Mouse (Mus musculus): ENCODE data around the gene Slc9a6.

Slc9a6 gene

DNA sequence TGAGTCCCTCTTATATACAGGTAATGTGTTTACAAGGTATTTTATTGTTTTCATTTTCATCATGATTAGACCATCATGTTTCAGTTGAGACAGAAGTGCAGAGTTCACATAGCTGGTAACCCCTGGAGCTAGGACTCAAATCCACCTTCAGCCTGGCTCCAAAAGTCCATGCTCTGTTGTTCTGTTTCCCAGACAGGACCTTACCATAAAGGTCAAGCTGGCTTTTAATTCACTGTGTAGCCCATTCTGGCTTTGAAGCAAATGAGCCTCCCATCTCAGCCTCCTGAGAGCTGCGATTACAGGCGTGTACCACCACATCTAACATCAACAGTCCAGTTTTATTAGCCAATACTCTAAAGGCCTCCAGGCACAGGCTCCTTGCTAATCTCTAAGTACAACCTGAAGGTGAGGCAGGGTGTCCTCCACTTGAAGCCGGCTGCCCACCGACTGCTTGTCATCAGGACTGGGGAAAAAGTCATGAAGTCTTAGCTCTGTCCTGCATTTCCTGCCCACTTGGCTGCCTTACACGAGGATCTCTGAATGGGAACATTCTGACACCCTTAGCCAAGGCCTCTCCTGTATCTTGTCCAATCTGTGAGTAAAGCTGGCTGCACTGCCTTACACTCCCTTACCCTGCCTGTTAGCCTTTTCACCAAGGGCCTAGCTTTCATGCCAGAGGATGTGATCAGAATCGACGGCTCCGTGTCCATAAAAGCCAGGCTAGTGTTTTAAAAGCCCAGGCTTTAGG is 55.8 kb downstream of the Slc9a6 start:
- no peak for DNase-seq (ENCODE audit: extremely low spot score, low read depth, low spot score)

DNA sequence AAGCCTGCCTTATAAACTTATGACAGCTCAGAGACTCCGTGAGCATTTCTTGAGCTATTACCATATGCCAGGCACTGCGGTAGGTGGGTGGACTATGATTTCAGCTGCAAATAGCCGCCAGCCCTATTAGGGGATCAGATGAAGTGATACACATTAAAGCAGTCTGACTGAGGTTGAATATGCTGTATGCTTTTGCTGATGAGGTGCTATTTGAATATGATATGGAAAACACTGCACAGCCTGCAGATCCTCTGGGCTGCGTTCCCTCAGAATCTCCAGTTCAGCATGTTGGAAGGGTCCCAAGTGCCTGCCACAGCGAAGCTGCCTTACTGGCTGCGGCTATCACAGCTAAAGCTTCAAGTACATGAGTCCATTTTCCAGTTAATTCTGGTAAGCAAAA is 57.7 kb downstream of the Slc9a6 start:
- no peak for DNase-seq (ENCODE audit: extremely low spot score, low read depth, low spot score)

DNA sequence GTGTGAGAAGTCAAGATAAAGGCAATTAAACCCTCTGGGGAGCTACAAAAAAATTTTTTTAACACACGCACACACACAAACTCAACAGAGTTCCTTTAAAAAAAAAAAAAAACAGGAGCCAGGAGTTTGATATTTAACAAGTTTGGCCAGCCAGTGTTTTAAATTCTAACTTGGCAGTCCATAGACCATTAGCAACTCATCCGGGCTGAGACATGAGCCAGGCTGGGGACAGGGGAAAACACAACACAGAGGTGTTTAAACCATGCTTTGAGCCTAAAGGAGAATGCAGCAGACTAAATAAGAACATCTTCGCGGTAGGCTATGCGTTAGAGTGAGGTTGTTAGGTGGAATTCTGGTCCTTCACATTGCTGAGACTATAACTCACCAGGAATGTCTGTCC is 58.5 kb downstream of the Slc9a6 start:
- no peak for DNase-seq (ENCODE audit: extremely low spot score, low read depth, low spot score)

DNA sequence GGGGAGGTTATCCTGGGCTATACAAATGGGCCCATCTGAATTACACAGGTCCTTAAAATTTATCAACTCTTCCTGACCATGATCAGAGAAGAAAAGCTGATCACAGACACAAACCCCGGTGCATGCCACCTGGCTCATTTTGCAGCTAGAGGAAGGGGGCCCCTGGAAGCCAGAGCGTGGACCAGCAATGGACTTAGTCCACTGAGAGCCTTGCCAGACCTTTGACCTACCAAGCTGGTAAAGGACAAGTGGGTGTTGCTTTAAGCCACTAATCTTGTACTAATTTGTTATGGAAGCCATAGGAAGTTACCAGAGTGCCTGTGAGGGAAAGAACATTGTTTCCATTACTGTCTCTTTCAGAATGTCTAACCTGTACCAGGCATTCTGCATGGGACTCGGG is 58.9 kb downstream of the Slc9a6 start:
- DNase-seq (ENCODE audit: extremely low spot score, low read depth, low spot score): no peak

DNA sequence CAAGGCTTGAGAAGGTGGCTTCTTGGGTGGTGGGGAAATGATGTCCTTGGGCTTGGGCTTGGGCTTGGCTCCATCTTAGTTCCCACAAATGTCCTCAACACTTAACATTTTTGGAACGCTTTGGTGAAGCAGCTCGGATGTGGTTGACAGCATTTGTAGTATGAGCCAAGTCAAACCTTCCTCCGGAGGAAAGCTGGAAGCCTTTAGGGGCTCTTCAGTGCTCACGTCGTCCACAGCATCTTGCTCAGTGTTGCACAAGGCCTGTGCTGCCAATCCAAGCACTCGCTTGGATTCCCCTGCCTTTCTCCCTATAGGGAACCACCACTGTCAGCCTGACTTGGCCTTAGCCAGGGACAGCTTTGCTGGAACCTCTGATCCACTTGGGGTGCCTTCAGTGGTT is 66.0 kb downstream of the Slc9a6 start:
- DNase-seq (ENCODE audit: extremely low spot score, low read depth, low spot score): no peak

DNA sequence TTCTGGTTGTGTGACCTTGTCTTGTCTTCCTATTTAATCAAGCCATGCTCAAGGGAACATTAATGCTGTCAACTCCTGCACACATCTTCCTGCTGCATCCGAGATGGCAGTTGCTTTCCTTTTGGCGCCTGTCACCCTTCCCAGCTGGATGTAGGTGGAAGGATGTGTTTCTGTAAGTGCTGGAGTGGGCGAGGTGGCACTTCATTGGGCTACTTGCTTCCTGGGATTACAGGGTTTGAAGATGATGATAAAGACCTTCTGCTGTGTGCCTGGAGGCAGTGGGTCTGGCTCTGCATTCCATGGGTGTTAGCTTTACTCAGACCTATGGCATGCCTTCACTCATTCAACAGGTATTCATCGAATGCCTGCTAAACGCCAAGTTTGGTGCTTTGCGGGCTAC is 68.2 kb downstream of the Slc9a6 start:
- no peak for DNase-seq (ENCODE audit: extremely low spot score, low read depth, low spot score)

DNA sequence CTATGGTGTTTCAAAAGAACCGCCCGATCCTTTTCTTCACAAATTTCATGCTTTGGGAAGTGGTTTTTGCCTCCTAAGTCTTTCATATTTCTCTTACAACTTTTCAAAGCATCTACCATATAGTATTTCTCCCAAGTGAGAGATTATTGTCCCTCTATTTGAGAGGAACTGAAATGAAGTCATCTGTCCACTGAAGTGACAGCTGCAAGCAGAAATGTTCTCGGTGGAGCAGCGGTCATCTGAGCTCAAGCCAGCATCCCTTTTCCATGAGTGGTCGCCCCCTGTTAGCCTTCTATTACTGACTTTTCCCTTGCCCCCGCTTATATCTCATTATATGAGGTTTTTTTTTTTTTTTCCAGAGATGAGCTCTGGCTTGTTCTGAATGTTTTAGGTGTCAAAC is 69.5 kb downstream of the Slc9a6 start:
- DNase-seq (ENCODE audit: extremely low spot score, low read depth, low spot score): no peak

DNA sequence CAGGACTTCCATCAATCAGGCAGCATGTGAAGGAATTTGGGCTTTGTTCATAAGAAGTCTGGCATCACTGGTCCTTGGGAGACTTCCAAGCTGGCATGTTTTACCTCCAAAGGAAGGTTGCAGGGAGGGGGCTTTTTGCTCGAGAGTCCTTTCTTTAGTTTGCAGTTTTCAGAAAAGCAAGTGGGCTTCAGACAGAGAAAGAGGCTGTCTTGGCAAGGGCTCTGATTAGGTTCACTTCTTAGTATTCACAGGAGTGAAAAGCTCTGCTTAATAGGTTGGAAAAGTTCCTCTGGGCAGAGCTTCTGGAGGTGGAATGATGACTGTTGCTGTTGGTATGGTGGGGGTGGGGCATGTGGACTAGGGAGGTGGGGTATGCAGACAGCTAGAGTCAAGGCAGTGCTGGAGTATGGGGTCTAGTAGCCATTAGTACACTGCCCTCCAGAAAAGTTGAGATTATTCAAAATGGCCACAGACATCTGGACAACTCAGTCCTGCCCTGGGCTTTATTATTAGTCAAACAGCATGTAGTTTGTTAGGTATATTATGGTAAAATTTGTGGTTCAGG is 72.7 kb downstream of the Slc9a6 start:
- no peak for DNase-seq (ENCODE audit: extremely low spot score, low read depth, low spot score)

DNA sequence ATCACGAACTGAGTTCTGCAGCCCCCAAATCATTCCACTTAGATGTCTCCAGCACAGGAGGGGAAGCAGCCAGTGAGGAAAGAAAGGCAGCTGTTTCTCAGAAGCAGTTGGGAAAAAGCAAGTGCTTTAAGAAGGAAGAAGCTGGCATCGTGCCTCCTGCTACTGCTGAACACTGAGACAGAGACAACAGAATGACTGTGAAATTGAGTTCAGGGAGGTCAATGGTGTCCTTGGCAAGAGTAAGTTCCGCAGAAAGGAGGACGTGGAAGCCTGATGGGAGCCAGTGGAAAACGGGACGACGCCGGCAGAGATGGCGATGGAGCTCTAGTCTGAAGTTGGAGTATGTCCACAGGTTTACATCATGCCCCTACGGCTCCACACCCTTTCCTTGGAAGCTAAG is 74.0 kb downstream of the Slc9a6 start:
- DNase-seq (ENCODE audit: extremely low spot score, low read depth, low spot score): no peak

DNA sequence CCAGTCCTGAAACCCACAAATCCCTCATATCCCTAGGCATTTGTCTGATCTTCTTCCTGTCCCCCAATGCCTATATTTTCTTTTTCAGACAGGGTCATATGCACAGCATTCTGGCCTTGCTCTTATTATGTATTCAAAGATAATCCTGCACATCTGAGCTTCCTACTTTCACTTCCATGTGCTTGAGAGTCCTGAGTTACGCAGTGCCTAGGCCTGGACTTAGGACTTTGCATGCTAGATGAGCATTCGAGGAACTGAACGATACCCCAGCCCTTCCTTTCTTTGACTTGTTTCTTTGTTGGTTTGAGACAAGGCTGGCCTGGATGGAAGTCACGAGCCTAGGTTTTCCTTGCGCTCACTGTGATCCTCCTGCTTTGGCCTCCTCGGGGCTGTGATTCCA is 83.0 kb downstream of the Slc9a6 start:
- DNase-seq (ENCODE audit: extremely low spot score, low read depth, low spot score): no peak

DNA sequence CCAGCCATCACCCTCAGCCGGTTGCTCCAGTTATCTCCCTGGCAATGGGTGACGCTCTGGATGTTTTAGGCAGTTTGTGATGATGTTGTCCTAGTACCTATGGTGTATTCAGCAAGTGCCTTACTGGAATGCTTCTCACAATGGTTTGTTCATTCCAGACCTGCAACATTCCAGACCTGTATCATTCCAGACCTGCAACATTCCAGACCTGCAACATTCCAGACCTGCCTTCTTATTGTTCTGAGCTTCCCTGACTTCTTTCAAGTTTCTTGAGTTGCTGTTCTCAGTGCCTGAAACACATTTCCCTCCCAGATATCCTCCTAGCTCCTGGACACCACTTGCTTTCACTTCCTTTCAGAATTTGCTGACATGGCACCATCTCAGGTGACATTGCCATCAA is 85.0 kb downstream of the Slc9a6 start:
- no peak for DNase-seq (ENCODE audit: extremely low spot score, low read depth, low spot score)

DNA sequence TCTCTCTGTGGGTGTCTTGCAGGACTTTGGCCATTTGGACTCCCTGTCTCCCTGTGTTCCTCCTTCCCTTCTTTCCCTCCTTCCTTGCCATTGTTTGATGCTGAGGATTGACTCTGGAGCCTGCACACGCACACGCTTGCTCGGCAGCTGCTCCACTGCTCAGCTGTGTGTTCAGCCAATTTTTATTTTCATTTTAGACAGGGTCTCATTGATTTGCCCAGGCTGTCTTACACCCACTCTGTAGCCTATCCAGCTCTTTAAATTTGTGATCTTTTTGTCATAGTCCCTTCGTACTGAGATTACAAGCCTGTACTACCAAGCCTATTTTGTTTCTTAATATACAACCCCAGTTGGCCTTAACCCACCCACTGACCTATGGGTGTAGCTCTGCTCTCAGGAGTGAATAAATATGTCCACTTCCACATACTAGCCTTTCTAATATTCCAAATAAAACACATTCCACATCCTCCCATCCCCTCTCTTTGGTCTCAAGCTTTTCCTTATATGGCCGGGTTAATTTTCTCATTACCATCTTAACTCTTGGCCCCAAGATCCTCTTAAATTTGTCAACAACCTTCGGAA is 87.7 kb downstream of the Slc9a6 start:
- DNase-seq (ENCODE audit: extremely low spot score, low read depth, low spot score): no peak

DNA sequence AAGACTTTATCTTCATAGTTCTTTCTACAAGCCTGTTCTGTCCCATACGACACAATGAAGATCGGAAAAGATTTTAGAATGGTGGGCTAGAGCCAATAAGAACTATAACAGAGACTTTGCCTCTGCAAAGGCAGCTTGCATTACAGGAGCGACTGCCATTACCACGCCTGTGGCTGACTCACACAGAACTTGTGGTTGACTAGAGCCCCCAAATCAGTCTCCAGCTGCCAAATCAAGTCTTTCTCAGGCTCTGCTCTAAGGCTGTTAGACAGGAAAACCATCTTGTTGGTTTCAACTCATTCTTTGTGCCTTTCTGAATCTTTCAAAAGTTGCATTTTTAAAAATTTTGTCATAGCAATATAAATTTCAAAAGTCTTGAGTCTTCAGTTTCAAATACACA is 88.3 kb downstream of the Slc9a6 start:
- no peak for DNase-seq (ENCODE audit: extremely low spot score, low read depth, low spot score)

DNA sequence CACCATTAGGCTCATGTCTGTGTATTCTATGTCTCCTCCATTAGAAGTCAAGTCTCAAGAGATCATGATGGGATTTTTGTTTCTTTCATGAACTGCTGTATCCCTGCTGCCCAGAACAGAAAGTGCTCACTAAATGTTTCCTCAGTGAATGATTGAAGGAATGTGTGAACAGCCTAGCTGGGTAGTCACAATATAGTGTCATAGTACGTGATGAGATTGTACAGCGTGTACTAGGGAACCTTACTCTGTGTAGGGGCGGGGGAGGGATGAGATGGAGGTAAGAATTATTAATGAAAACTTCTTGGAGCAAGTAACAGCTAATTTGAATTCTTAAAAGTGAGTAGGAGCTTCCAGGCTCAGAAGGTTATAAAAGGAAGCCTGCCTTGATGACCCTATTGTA is 91.7 kb downstream of the Slc9a6 start:
- DNase-seq (ENCODE audit: extremely low spot score, low read depth, low spot score): no peak

DNA sequence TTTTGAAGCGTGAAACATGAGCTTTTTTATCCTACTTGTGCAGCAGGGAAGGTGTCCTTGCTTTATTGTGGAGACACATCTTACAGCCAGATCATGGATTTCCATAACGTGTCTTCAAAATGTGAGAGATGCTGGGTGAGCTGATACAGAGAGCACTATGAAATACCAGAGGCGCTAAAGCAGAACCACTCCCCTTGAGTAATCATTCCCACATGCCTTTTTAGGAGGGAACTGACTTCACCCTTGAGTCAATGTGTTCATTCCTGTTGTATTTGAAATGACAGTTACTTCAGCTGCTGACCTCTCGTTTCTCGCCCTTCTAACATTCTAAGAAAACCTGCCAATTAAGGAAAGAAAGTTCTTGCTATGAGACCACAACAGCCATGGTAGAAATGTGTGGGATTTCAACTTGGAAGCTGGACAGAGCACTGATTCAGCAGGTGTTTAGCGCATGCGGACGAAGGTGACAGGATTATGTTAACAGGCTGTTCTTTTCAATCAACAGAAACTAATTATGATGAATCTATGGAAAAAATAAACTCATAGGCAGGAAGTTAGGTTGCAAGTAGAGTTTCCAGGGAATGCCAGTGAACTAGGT is 94.5 kb downstream of the Slc9a6 start:
- no peak for DNase-seq (ENCODE audit: extremely low spot score, low read depth, low spot score)

DNA sequence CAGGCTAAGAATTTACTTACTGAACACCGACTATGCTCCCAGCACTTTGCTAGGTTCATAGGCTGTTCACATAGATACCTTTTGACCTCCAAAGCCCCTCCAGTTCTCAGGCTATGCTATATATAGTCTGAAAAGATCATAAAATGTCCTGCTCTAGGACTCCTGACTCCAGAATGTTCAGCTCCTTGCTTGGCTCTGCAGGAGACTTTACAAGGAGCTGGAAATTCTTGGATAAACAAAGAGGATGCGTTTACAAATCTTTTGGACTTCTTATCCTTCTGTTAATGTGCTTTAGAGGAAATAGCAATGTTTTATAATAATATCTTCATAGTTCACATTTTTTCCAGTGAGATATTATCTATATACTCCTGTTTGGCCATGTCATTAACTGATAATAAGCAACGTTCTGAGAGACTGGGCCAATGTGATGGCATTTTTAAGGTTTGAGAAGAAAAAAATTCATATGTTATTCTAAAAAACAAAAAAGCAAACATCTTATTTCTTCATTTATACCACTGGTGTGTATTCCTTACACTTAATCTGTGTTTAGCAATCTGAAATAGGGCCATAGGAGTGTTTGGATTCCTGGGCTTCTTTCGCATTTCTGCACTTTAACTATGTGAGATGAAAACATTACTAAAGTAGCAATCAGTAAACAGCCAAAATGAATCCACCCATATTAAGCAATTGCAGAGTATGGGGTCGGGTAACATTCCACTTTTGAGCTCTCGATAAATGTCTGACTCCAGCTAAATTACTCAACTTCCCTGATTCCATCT is 99.2 kb downstream of the Slc9a6 start:
- no peak for DNase-seq (ENCODE audit: extremely low spot score, low read depth, low spot score)

DNA sequence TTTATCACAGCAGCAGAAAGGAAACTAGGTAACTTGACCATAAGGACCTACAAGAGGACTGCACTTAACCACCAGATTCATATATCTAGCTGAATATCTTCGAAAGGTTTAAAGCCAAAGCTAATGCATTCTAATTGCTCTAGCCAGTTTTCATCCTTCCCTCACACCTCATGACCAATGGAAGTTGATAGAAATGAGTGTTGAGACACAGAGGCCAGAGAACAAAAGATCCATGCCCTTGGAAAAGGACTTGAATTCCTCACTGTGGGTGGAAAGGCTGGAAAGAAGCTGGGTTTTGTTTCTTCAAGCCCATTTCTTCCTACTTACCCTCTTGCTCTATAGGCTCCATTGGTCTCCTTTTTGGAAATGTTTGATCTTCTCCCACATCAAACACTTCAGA is 101.0 kb downstream of the Slc9a6 start:
- DNase-seq (ENCODE audit: extremely low spot score, low read depth, low spot score): no peak

DNA sequence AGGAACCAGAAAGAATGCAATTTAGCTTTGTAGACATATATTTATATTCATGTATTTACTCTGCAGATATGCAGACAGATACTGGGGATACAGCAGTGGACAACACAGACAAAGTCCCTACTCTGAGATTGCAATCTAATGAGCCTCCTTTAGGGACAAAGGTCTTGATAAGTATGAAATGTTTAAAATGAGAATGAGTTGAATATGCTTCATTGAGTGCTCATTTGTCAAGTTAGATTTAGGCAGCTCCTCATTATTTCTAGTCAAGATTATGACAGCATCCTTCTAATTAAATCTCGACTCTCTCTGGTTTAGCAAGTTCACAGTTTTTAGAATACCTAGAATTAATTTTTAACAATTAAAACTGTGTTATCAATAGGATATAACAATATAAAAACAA is 103.1 kb downstream of the Slc9a6 start:
- no peak for DNase-seq (ENCODE audit: extremely low spot score, low read depth, low spot score)
